Mouse (Mus musculus): ENCODE results near the gene Zfp119b. TPM values are rescaled to one million over a fixed set of nuclear protein-coding genes. Genes with fewer than 3 reads are reported as not detected.
"Not testable (repeated sequence)": the region's sequence is repeated elsewhere in the genome, so short reads cannot be mapped to it uniquely, and the experiment has no call there.

Zfp119b gene
- total RNA-seq, 2 experiments from 2014 or later = 3.2 to 5.3 TPM

- intact Hi-C loops (cut with DNase I) = loop anchor here (5.0 kb wide), 1 partner anchor 257 kb away; no protein-coding TSS in a partner anchor
- DNase-seq (ENCODE audit: extremely low spot score in 1 of 2, low spot score in 2 of 2) = peak; percentile 94 to 95
Observed at GRCm38 (mm10) chr17:55958918-55959728, 9.8 kb upstream of the Zfp119b start, which contains the start of gene Yju2. Yju2 (plus strand) TSS chr17:55959099.

DNA sequence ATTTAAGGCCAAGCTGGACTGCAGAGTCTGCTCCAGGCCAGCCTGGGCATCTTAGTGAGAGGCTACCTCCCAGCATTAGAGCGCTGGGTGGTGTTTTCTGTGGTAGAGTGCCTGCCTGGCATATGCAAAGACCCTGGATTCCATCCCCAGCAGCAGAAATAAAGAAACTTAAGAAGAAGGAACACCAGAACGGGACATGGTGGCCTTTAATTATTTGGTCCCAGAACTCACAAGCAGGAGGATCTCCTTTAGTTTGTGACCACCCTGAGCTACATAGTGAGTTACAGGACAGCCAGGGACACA, 9.2 kb upstream of the Zfp119b start:
- DNase-seq (ENCODE audit: extremely low spot score in 1 of 2, low spot score in 2 of 2) = no peak
- intact Hi-C loops (cut with DNase I) = loop anchor here (5.0 kb wide), 1 partner anchor 256 kb away; no protein-coding TSS in a partner anchor

DNA sequence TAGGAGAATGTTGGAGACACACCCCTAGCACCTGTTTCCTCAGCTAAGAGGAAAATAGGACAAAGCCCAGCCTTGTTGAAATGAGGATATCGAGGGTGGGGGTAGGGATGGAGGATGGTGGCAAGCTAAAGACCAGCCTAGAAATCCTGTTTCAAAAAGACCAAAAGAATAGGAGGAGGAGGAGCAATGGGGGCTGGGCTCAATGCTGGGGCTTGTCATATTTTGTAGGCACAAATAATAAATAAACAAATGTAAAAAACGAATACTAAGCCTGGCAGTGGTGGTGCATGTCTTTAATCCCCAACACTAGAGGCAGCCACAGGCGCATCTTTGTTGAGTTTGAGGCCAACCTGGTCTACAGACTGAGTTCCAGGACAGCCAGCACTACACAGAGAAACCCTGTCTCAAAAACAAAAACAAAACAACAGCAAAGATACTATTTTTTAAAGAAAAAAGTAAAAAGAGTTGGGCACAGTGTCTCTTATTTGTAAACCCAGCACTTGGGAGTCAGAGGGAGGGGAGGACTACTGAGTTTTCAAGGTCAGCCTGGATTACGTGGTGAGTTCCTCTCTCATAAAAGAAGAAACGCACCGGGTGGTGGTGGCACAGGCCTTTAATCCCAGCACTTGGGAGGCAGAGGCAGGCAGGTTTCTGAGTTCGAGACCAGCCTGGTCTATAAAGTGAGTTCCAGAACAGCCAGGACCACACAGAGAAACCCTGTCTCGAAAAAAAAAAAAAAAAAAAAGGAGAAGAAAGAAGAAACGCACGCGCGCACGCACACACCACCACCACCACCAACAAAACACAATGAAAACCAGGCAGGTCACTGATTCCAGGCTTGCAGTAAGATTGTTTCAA, 8.7 kb upstream of the Zfp119b start:
- no peak for DNase-seq (ENCODE audit: extremely low spot score in 1 of 2, low spot score in 2 of 2)
- intact Hi-C loops (cut with DNase I) = loop anchor here (5.0 kb wide), 1 partner anchor 256 kb away; no protein-coding TSS in a partner anchor

GRCm38 (mm10) chr17:55957168-55957567, 7.9 kb upstream of the Zfp119b start:
- DNase-seq (ENCODE audit: extremely low spot score in 1 of 2, low spot score in 2 of 2) = peak in 1 of 2 experiments; percentile 77
- intact Hi-C loops (cut with DNase I) = loop anchor here (5.0 kb wide), 1 partner anchor 255 kb away; no protein-coding TSS in a partner anchor

DNA sequence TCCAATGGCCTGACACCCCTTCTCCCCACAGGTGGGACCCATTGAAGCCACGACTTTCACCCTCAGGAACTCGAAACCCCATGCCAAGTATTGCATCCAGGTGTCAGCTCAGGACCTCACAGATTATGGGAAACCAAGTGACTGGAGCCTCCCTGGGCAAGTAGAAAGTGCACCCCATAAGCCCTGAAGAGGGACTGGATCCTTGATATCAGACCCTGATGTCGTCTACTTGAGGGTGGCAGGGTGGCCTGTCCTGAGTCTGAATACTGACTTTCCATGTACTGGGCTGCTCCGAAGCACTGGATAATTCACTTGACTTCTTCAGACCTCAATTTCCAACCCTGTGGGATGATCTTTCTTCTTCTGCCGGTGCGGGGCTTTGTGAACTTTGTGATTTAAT, 7.3 kb upstream of the Zfp119b start:
- intact Hi-C loops (cut with DNase I) = loop anchor here (5.0 kb wide), 1 partner anchor 254 kb away; no protein-coding TSS in a partner anchor
- DNase-seq (ENCODE audit: extremely low spot score in 1 of 2, low spot score in 2 of 2) = no peak

- DNase-seq (ENCODE audit: extremely low spot score in 1 of 2, low spot score in 2 of 2) = peak; percentile 72 to 88
- intact Hi-C loops (cut with DNase I) = loop anchor here (5.0 kb wide), 1 partner anchor 254 kb away; no protein-coding TSS in a partner anchor
Observed at GRCm38 (mm10) chr17:55956129-55956528, 6.8 kb upstream of the Zfp119b start.

DNA sequence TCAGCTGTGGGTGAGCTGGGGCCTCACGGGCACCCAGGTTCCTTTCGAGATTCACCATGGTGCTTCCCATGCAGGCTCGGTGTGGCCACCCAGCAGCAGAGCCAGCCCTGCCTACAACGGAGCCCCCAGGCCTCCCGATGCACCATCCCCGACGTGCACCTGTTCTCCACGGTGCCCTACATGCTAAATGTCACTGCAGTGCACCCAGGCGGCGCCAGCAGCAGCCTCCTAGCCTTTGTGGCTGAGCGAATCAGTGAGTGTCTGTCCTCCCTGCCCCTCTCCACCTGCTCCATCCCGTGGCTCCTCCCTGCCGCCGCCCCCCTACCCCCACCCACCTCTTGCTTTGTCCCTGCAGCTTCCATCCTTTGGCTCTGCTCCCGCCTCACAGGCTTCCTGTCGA, 4.9 kb upstream of the Zfp119b start:
- no peak for DNase-seq (ENCODE audit: extremely low spot score in 1 of 2, low spot score in 2 of 2)
- intact Hi-C loops (cut with DNase I) = no loop called here

DNA sequence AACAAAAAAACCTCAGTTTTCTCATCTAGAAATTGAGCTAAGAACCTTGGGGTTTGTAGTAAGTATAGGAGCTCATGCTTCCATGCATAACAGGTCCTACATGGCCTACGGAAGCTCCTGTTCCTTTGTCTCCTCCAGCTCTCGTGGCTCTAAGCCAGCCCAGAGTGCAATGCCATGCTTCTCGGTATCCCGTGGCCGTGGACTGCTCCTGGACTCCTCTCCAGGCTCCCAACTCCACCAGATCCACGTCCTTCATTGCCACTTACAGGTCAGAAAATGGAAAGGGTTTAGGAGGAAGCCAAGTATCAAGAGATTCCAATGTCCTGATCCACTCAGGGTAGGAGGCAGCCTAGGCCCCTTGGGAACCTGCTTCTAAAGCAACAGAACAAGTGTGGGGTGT, 4.5 kb upstream of the Zfp119b start:
- no peak for DNase-seq (ENCODE audit: extremely low spot score in 1 of 2, low spot score in 2 of 2)
- intact Hi-C loops (cut with DNase I) = no loop called here

- DNase-seq (ENCODE audit: extremely low spot score in 1 of 2, low spot score in 2 of 2) = no peak
- intact Hi-C loops (cut with DNase I) = no loop called here
Observed at GRCm38 (mm10) chr17:55952447-55953027, 3.2 kb upstream of the Zfp119b start, which contains the start of gene Ebi3. Ebi3 (plus strand) TSS chr17:55952640.

DNA sequence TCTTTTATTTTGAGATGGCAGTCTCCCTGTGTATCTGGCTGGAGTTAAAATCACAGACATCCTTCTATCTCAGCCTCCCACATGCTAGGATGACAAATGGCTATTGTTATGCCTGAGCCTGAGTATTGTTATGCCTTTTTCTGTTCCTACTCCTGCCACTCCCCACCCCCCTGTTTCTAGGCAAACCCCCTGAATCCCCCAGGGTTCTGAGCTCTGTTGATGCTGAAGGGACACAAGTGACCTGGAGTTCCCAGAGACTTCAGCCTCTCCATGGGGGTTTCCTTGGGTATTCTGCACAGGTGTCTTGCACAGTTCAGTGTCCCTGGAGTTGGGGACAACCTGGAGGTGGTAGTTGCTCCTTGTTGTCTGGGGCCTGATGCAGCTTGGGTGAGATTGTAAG, 2.7 kb upstream of the Zfp119b start:
- intact Hi-C loops (cut with DNase I) = no loop called here
- DNase-seq (ENCODE audit: extremely low spot score in 1 of 2, low spot score in 2 of 2) = no peak

DNA sequence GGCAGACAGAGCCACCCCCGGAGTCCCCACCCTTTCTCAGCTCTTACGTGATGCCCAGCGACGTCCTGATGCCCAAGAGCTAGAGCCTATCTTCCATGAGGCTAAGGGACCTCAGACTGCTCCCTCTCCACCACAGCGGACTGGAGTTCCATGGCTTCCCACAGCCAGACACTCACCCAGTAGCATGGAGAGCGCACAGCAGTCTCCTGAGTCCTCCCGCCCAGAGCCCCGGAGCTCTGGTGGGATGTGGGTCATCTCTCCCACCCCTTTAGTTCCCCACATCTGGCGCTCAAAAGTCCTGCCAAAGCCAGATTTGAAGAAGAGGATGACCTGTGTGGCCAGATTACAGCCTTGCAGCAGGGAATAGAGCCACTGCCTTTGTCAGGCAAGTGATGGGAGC, 1.3 kb upstream of the Zfp119b start:
- DNase-seq (ENCODE audit: extremely low spot score in 1 of 2, low spot score in 2 of 2) = no peak
- intact Hi-C loops (cut with DNase I) = no loop called here

- intact Hi-C loops (cut with DNase I) = no loop called here
- no peak for DNase-seq (ENCODE audit: extremely low spot score in 1 of 2, low spot score in 2 of 2)
Observed at GRCm38 (mm10) chr17:55948647-55949046, 653 bp downstream of the Zfp119b start.

DNA sequence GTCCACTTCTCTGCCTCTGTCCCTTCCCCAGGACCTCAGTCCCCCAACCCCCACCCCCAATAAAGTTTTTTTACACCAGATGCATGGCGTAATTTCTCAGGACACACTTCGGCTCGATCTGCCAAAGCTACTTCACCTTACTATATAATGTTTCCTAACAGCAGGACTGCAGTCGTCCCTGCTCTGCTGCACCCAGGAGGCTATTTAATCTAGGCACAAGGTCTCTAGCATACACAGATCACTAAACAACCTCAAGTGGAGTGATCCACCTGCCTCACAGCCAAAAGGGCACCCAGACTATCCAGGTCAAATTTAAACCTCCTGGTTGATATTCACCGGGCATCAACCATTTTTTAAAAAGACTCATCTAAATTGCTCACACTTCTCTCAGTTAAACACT, 3.6 kb downstream of the Zfp119b start:
- intact Hi-C loops (cut with DNase I) = no loop called here
- no peak for DNase-seq (ENCODE audit: extremely low spot score in 1 of 2, low spot score in 2 of 2)

GRCm38 (mm10) chr17:55944866-55945682, 4.2 kb downstream of the Zfp119b start:
- intact Hi-C loops (cut with DNase I) = loop anchor here (5.0 kb wide), 1 partner anchor 53 kb away; the partner anchor contains the start of gene Zfp959

GRCm38 (mm10) chr17:55944387-55944865, 4.9 kb downstream of the Zfp119b start:
- intact Hi-C loops (cut with DNase I) = loop anchor here (5.0 kb wide), 1 partner anchor 52 kb away; the partner anchor contains the start of gene Zfp959
- DNase-seq (ENCODE audit: extremely low spot score in 1 of 2, low spot score in 2 of 2) = not testable (repeated sequence)

More at GRCm38 (mm10) chr17:55944866-55945682, 4.2 kb downstream of the Zfp119b start:
- peak; percentile 94 for DNase-seq (ENCODE audit: extremely low spot score in 1 of 2, low spot score in 2 of 2)

DNA sequence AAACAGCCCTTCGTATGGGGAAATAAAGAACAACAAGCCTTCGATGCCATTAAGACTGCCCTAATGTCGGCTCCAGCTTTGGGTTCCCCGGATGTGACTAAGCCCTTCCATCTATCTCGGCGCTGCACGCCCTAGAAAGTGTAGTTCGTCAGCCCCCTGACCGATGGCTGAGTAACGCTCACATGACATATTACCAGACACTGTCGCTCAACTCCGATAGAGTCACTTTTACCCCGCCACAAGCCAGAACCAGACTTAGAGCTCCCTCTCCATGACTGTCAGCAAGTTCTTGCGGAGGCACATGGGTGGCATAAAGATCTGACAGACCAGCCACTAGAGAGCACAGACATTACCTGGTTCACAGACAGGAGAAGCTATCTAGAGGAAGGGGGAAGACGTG, 16.1 kb downstream of the Zfp119b start:
- DNase-seq (ENCODE audit: extremely low spot score in 1 of 2, low spot score in 2 of 2) = no peak
- intact Hi-C loops (cut with DNase I) = no loop called here

DNA sequence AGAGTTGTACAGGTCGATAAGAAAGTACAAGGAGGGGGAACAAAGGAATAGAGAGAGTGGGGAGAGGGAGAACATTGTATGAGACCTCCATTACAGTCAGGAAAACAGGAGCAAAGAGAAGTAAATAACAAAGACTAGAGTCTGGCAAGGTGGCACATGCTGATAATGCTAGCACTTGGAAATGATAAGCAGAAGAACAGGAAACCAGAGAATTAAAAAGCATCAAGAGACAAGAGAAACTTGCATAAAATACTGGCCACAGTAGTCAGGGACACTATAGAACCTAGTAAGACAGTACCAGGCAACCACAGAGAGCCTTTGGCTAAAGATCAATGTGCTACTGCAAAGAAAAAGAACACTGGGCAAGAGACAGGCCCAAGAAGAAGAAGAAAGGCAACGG, 16.7 kb downstream of the Zfp119b start:
- intact Hi-C loops (cut with DNase I) = no loop called here
- DNase-seq (ENCODE audit: extremely low spot score in 1 of 2, low spot score in 2 of 2) = no peak

Data from left cerebral cortex, postnatal 10 days (tissue).